Comparison of ENCODE assay signal across 8 mouse cellular contexts in genomic region chr8:128357540-128358405, GRCm38 (mm10). TPM values are rescaled to one million over a fixed set of nuclear protein-coding genes. Genes with fewer than 3 reads are reported as not detected.
A peak's percentile ranks its signal among the peaks of the same experiment; 100 is the strongest.
DNase-seq lines count a peak whose midpoint lies in the region; ATAC-seq and TF ChIP-seq lines count a peak whose summit lies in the region.

No protein-coding gene starts in this region.

- H3K36me3 ChIP-seq in embryonic facial prominence, embryonic 13.5 days = no peaks in the 10 kb centered on the region
- no peaks in the 10 kb centered on the region for H3K36me3 ChIP-seq in heart, embryonic 11.5 days (ENCODE audit: control insufficient read depth, insufficient read depth, low read length)
- H3K36me3 ChIP-seq in kidney, embryonic 15.5 days = no peaks in the 10 kb centered on the region
- H3K36me3 ChIP-seq in liver, adult 2 months (ENCODE audit: control insufficient read depth, insufficient read depth, low read length) = no peaks in the 10 kb centered on the region
- H3K36me3 ChIP-seq in stomach, embryonic 15.5 days = no peaks in the 10 kb centered on the region

- H3K4me1 ChIP-seq in embryonic facial prominence, embryonic 13.5 days = peaks cover 22% of the 10 kb centered on the region
- H3K4me1 ChIP-seq in heart, embryonic 11.5 days (ENCODE audit: control insufficient read depth, insufficient read depth, low read length) = peaks cover 25% of the 10 kb centered on the region
- peaks cover 39% of the 10 kb centered on the region for H3K4me1 ChIP-seq in kidney, embryonic 15.5 days
- peaks cover 7% of the 10 kb centered on the region for H3K4me1 ChIP-seq in liver, adult 2 months (ENCODE audit: control insufficient read depth, insufficient read depth, low read length)
- H3K4me1 ChIP-seq in stomach, embryonic 15.5 days = peaks cover 4% of the 10 kb centered on the region

- peak; percentile 38; the same call in 1 of the 2 replicates for ATAC-seq in embryonic facial prominence, embryonic 13.5 days (ENCODE audit: insufficient number of reproducible peaks, insufficient read depth, low FRiP score, low TSS enrichment, low read depth)
- ATAC-seq in heart, embryonic 11.5 days (replicated peaks; ENCODE audit: insufficient number of reproducible peaks, low FRiP score, low TSS enrichment) = no peak; the same call in 1 of the 2 replicates
- peak; percentile 33; the same call in 1 of the 2 replicates for ATAC-seq in kidney, embryonic 15.5 days (replicated peaks; ENCODE audit: low FRiP score)
- peak; percentile 14; the same call in 1 of the 2 replicates for ATAC-seq in monocyte, adult 5-6 weeks (replicated peaks; ENCODE audit: insufficient number of reproducible peaks, low FRiP score, low TSS enrichment, poor library complexity, severe bottlenecking)
- ATAC-seq in stomach, embryonic 15.5 days (ENCODE audit: insufficient read depth, low FRiP score, low read depth) = peak; percentile 48; the same call in 1 of the 2 replicates

- H3K4me2 ChIP-seq in embryonic facial prominence, embryonic 13.5 days = peak overlapping the region; percentile 98
- peak overlapping the region; percentile 97 for H3K4me2 ChIP-seq in heart, embryonic 11.5 days
- H3K4me2 ChIP-seq in kidney, embryonic 15.5 days = peak overlapping the region; percentile 92
- H3K4me2 ChIP-seq in stomach, embryonic 15.5 days = peak overlapping the region; percentile 99

- H3K27ac ChIP-seq in embryonic facial prominence, embryonic 13.5 days = peak overlapping the region; percentile 93
- peak overlapping the region; percentile 99 for H3K27ac ChIP-seq in heart, embryonic 11.5 days (ENCODE audit: low read depth, low read length)
- H3K27ac ChIP-seq in kidney, embryonic 15.5 days = peak overlapping the region; percentile 98
- H3K27ac ChIP-seq in liver, adult 2 months (replicated peaks; ENCODE audit: insufficient read depth, low read depth, low read length) = peak overlapping the region; percentile 96
- peak overlapping the region; percentile 89 for H3K27ac ChIP-seq in stomach, embryonic 15.5 days

- H3K9me3 ChIP-seq in embryonic facial prominence, embryonic 13.5 days = no peaks in the 10 kb centered on the region
- no peaks in the 10 kb centered on the region for H3K9me3 ChIP-seq in heart, embryonic 11.5 days (replicated peaks; ENCODE audit: control insufficient read depth, low read length)
- H3K9me3 ChIP-seq in kidney, embryonic 15.5 days (replicated peaks) = no peaks in the 10 kb centered on the region
- H3K9me3 ChIP-seq in stomach, embryonic 15.5 days = no peaks in the 10 kb centered on the region

- no peak for TF ChIP-seq POLR2A in liver, adult 2 months (IDR thresholded peaks at IDR 0.05; ENCODE audit: extremely low read depth, insufficient read depth, low read length)

- H3K4me3 ChIP-seq in embryonic facial prominence, embryonic 13.5 days = peak overlapping the region; percentile 76
- H3K4me3 ChIP-seq in heart, embryonic 11.5 days (ENCODE audit: low read depth, low read length) = peak overlapping the region; percentile 82
- H3K4me3 ChIP-seq in kidney, embryonic 15.5 days (replicated peaks) = peak overlapping the region; percentile 95
- peak overlapping the region; percentile 70 for H3K4me3 ChIP-seq in liver, adult 2 months (ENCODE audit: insufficient read depth, low read depth, low read length)
- H3K4me3 ChIP-seq in stomach, embryonic 15.5 days (replicated peaks) = peak overlapping the region; percentile 59

- H3K27me3 ChIP-seq in embryonic facial prominence, embryonic 13.5 days = peaks cover 18% of the 10 kb centered on the region
- H3K27me3 ChIP-seq in heart, embryonic 11.5 days (ENCODE audit: control insufficient read depth, insufficient read depth, low read length) = no peaks in the 10 kb centered on the region
- H3K27me3 ChIP-seq in kidney, embryonic 15.5 days = no peaks in the 10 kb centered on the region
- no peaks in the 10 kb centered on the region for H3K27me3 ChIP-seq in liver, adult 2 months (ENCODE audit: control insufficient read depth, insufficient read depth, low read length)
- no peaks in the 10 kb centered on the region for H3K27me3 ChIP-seq in stomach, embryonic 15.5 days (replicated peaks)

- H3K79me2 ChIP-seq in liver, adult 2 months (ENCODE audit: control insufficient read depth, insufficient read depth, low read length) = no peaks in the 10 kb centered on the region; the same call in 1 of the 2 replicates

- TF ChIP-seq CTCF in liver, adult 2 months (IDR thresholded peaks at IDR 0.05; ENCODE audit: low read depth, low read length) = peak; percentile 76

- under 1% methylated on average over 29 of the region's 29 CpGs for WGBS in embryonic facial prominence, embryonic 13.5 days
- under 1% methylated on average over 29 of the region's 29 CpGs for WGBS in heart, embryonic 11.5 days (ENCODE audit: insufficient replicate concordance)
- WGBS in kidney, embryonic 15.5 days = under 1% methylated on average over 29 of the region's 29 CpGs
- under 1% methylated on average over 29 of the region's 29 CpGs for WGBS in liver, adult 2 months
- WGBS in stomach, embryonic 15.5 days = under 1% methylated on average over 29 of the region's 29 CpGs

- H3K9ac ChIP-seq in embryonic facial prominence, embryonic 13.5 days = peak overlapping the region; percentile 87
- peak overlapping the region; percentile 90 for H3K9ac ChIP-seq in heart, embryonic 11.5 days (ENCODE audit: low read depth, low read length)
- peak overlapping the region; percentile 93 for H3K9ac ChIP-seq in kidney, embryonic 15.5 days
- peak overlapping the region; percentile 81 for H3K9ac ChIP-seq in liver, adult 2 months (ENCODE audit: low read depth, low read length)
- H3K9ac ChIP-seq in stomach, embryonic 15.5 days = peak overlapping the region; percentile 63

- peak; percentile 62 for DNase-seq in urinary bladder, postnatal 14 days (ENCODE audit: low spot score)
- DNase-seq in urinary bladder, adult 2 months (ENCODE audit: low spot score) = no peak
- DNase-seq in liver, adult 2 months (ENCODE audit: extremely low read depth, low read depth, low spot score) = peak; percentile 97

RNA-seq across cellular contexts. Expression of gene Nrp1, which starts 0.6 kb away (rescaled TPM):
- 23.4 and 28.1 TPM in 2 replicates for polyA plus RNA-seq in urinary bladder, adult 2 months (2012; rRNA removed)
- polyA plus RNA-seq in embryonic facial prominence, embryonic 13.5 days (2015; fragmentation: Nextera tagmentation; extraction: Ambion mirVana) = 85.6 and 86.3 TPM in 2 replicates
- 93.7 and 110 TPM in 2 replicates for polyA plus RNA-seq in heart, embryonic 11.5 days (2014; fragmentation: Nextera tagmentation; extraction: Ambion mirVana)
- polyA plus RNA-seq in kidney, embryonic 15.5 days (2015; fragmentation: Nextera tagmentation; extraction: Ambion mirVana) = 130 and 140 TPM in 2 replicates
- total RNA-seq in liver, adult 2 months (2014; rRNA removed) = 39.5 and 54.1 TPM in 2 replicates
- polyA plus RNA-seq in liver, adult 2 months (2012; rRNA removed) = 16.5 and 22.2 TPM in 2 replicates
- 25.1 to 30.3 TPM (median 28.9 TPM) in 3 replicates for total RNA-seq in monocyte, adult 5-6 weeks (2017)
- polyA plus RNA-seq in stomach, embryonic 15.5 days (2015; fragmentation: Nextera tagmentation; extraction: Ambion mirVana) = 62.7 and 76.0 TPM in 2 replicates
